Mouse (Mus musculus): ENCODE data around the gene Zfp282.

GRCm38 (mm10) chr6:47841077-47841476 is 35.9 kb upstream of the Zfp282 start:
- TF ChIP-seq GATA1 (IDR thresholded peaks at IDR 0.05; ENCODE audit: borderline replicate concordance, low read length) (no peak), FLI1 (IDR thresholded peaks at IDR 0.05; ENCODE audit: low read length) (no peak)
